Mouse (Mus musculus): Measurements from ENCODE around the gene Trp53.

DNA sequence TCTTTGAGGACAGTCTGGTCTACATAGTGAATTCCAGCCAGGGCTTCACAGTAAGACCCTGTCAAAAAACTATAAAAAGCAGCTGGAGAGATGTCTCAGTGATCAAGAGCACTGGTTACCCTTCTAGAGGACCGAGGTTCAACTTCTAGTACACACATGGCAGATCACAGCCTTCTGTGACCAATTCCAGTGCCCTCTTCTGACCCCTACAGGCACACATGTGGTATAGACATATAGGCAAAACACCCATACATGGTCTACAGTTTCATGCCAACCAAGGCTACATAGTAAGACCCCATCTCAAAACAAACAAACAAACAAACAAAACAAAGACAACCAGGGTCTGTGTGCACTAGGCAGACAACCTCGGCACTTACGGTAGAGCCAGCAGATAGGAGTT lies 4.9 kb upstream of the Trp53 start:
- TF ChIP-seq GATA2 (IDR thresholded peaks at IDR 0.05; ENCODE audit: borderline replicate concordance, low read depth, low read length) (no peak), TAL1 (conservative IDR thresholded peaks at IDR 0.05; ENCODE audit: low read depth, low read length) (no peak)
